Mouse (Mus musculus) cerebellum, adult 8-10 months (tissue): ENCODE measurements around the gene Rem1.

Source experiments
- DNase-seq: peaks from one replicate; pipeline ENCODE4 v3.0.0; 2022

Rem1 gene

DNA sequence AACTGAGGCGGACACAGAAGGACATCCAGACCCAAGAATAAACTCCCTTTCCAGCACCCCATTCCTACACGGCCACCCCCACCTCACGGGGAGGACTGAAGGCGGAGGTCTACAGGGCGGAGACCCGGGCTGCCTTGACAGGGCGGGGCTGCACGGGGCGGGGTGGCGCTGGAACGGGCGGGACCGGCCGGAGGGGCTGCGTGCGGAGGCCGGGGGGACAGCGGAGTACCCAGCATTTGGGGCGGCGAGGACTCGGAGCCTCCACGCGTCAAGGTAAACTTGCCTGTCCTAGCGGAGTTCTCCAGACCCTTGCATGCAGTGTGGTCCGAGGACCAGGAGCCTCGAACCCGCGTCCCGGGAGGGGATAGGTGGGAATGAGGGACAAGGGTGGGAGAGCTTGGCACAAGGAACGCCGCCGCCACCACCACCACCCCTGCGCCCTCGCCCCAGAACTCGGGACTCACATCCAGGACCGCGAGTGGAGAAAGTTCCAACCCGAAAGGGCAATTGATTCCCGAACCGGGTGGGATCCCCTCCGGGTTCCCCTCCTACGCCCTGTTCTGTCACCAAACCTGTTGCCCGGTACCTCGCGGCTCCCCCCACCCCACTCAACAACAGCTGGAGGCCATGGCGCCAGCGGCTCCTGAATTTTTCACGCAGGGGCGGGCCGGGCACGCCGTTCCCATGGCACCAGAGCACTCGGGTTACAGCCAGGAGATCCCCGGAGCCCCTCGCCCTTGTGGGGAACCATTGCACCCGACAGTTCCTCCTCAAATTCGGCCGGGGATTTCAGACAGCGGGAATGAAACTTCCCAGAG, at the start of gene Rem1:
TSS of gene Rem1 (plus strand) at position 178 of the 818 bp plus-strand sequence.
- no peak for DNase-seq

DNA sequence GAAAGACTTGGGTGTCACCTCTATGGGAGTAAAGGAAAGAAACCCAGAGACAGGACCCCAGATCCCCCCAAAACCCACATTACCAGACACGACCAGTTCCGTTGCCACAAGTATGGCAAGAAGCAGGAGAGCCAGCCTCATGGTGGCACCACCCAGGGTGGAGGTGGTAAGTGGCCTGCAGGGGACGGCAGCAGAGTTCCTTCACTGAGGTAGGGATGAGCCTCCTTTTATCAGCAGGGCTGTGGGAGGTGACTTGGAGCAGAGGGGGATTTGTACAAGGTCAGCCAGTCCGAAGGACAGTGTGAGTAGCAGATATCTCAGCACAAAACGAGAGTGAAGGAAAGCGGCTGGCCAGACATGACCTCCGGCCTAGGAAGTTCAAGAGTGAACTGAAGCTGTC, 46.6 kb upstream of the Rem1 start, which contains the start of gene Defb19:
TSS of gene Defb19 (minus strand) at position 206 of the 400 bp plus-strand sequence.
- DNase-seq = no peak

DNA sequence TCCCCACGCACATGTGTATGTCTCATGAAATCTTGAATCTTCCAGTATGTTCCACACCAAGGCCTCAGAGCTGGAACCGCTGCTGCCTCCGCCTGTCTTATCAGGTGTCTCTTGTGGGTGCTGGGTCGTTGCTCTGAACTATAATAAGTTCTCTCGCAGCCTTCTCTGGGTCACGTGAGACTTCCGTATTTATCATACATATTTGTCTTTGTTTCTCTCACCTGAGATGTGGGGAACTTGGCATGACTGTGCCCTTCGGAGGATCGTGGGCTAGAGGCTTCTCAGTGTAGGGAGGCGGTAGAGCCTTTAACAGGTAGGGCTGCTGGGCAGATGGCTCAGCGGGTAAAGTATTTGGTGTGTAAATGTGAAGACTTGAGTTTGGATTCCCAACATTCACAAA, 46.1 kb upstream of the Rem1 start:
- no peak for DNase-seq

DNA sequence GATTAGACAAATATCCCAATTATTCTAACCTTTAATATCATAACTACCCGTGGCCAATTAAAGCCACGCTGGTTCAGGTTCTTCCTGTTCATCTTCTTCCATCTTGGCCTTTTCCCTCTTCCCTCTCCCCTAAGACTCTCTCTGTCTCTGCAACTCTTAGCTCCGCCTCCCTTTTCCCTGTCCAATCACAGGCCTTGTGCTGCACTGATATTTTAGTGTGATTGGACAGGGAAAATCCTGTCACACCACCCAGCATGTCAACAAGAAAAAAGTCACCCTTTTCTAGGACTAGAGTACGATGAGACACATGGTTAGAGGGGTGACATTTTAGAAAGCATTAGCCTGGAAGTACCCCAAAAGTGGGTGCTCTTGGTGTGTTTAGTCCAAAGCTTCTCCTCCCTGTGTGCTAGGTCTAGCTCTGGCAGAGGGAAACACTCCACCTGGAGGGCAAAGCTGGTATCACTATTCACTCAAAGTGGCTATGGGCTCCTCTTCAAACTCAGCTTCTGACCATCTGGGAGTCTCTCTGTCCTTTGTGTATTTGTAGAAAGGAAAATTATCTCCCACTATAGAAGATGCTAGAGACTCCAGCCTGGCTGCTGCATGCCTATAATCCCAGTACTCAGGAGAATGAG, 39.7 kb upstream of the Rem1 start:
- DNase-seq = no peak

DNA sequence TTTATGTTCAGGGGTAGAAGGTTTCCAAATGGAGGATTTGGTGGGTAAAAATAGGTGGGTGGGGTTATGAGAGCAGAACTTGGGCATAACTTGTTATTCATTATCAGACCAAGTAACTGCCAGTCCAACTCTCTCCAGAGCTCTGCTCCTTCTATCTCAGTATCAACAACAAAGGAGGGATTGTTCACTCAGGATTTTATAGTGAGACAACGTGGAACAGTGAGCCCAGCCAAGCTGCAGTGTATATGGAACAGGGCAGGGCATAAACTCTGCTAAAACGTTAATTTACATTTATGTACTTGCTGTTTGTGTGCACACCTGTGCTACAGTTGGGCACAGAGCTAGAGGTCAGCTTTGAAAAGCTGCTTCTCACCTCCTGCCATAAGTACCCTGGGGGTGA, 38.3 kb upstream of the Rem1 start:
- DNase-seq = no peak

DNA sequence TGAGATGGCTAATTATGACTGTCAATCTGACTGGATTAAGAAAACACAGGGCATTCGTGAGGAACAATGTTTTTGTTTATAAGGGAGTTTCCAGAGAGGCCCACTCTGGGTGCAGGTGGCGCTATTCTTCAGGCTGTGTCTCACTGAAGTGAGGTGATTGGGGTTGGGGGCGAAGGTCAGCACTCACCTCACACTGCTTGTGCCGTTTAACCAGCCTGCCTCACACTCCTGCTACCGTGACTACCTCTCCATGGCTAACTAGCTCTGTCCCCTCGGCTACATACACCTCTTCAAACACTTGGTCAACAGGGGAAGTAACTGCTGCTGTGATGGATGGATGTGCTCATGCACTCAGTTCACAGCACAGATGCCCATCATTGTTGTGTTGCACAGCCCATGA, 37.7 kb upstream of the Rem1 start:
- DNase-seq = no peak

DNA sequence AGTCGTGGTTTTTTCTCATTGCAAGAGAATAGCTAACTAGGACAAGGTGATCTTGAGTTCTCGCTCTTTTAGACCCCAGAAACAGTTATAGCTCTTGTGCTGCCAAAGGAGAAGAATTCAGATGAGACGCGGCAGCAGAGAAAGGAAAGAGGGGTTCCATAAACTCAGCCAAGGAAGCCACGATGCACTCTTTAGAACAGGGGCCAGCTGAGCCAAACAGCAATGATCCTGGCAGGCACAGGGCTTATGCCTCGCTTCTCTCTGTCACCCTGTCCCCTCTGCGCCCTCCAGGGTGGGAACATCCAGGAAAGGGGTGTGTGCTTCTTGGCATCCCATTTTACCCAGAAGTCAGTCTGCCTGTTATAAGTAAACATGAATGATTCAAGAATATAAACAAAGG, 27.5 kb upstream of the Rem1 start, which contains the start of gene Defb45:
TSS of gene Defb45 (minus strand) at position 101 of the 400 bp plus-strand sequence.
- no peak for DNase-seq

DNA sequence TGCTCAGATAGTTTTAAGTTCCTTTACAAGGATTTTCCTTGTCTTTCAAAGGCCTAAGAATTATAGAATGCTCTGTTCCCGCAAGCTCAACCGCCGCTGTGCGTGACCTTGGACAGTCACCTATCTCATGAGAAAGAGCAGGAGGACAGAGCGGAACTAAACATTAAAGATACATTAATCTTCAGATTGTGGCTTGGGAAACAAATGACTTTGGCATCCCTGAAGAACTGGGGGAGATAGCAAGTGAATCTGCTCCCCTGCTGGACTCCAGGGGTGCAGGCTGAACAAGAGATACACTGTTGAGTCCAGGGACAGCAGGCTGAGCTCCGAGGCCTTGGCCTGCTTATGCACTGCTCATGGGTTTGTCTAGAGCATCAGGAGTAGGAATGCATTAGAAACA, 26.7 kb upstream of the Rem1 start:
- no peak for DNase-seq

DNA sequence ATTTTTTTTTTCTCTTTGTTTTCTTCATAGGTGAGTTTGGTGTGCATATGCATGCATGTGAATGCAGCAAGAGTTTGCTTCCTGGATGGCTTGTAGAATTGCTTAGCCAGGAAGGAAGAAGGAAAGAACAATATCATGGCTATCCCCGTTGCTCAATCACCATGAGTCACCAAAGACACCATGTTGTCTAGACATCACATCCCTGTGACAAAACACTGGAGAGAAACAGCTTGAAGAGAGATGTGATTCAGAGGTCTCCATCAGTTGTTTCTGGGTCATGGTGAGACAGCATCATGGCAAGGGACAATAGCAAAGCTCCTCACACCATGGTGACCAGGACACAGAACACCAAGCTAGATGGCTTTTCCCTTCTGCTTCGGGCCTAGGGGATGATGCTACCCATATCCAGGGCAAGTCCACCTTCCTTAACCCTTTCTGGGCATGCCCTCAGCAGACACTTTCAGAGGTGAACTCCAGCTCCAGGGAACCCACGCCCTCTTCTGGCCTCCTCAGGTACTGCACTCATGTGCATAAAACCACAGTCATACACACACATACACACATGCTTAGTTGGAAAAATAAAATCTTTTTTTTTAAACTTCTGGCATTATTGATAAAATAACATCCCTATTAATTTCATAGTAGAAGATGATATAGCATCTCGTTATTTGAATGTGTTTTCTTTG, 25.3 kb upstream of the Rem1 start:
- no peak for DNase-seq

DNA sequence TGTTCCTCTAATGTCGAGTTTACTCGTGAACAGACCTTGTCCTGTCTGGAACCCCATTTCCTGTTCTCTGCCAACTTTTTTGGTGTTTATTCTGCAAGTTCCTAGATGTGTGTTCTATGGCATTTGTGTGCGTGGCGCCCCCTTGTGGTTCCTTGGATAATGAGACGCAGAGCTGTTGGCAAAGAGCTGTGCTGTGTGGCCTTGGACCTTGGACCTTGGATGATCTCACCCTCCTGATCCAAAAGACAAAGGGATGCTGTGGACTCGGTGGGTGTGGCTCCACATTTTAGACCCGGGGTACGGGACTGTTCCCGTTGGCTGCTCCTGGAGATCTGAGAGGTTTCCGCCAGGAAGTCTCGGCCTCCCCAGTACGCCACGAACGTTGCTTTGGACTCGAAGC, 22.7 kb upstream of the Rem1 start, which contains the start of gene Defb36:
TSS of gene Defb36 (plus strand) at position 271 of the 400 bp plus-strand sequence.
- DNase-seq = no peak

DNA sequence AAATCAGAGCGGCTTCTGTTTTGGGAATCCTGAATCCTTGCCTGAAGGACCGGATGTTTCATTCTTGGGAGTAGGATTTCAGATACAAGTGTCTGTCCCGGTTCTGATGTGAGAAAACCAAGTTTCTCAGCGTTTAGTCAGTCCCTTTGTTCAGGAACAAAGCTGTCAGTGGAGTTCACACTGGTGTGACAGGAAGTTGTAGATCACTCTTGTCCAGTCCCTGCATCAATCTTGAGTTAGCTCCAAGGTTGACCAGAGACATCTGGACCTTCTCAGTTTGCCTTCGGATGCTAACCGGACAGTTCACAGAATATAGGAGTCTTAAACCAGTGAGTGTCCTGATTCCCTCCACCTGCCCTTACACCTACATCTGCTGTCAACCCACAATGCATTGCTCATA, 19.0 kb upstream of the Rem1 start:
- no peak for DNase-seq

DNA sequence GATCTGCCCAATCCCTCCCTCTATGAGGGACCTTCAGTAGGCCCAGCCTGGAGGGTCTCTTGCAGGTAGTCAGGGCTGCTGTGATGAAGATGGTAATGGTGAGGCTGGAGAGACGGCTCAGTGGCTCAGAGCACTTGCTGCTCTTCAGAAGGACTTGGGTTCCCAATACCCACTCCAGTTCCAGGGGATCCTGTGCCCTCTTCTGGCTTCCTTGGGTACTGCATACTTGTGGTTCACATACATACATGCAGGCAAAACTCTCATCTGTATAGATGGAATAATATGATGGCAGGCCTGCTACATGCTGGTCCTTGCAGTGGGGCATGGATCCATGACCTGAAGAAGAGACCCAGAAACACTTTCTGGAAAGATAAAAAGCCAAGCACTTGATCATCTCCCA, 18.0 kb upstream of the Rem1 start:
- DNase-seq = no peak

DNA sequence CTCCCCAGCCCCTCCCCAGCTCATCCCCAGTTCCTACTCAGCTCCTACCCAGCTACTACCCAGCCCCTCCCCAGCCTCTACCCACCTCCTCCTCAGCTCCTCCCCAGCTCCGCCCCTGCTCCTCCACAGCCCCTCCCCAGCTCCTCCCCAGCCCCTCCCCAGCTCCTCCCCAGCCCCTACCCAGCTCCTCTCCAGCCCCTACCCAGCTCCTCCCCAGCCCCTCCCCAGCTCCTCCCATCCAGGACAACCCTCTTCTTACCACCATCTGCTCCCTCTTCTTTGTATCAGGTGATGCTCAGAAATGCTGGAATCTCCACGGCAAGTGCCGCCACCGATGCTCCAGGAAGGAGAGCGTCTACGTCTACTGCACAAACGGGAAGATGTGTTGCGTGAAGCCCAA, 14.6 kb upstream of the Rem1 start:
- no peak for DNase-seq

DNA sequence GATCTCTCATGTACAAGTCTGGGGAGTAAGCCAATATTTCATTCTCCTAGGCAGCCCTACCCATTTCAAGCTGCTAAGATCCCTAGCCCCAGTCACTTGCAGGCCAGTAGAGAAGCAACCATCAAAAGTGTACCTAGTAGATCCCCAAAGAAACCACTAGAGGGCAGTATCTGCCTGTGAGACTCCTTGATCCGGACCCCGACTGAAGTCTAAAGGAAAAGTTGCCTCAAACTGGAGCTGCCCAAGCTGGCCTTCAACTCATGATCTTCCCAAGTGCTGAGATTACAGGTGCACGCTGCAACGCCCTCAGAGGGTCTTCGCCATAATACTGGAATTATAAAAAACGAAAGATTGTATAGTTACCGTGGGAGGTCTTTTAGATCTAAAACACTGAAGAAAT, 11.2 kb upstream of the Rem1 start:
- peak; percentile 20 for DNase-seq

DNA sequence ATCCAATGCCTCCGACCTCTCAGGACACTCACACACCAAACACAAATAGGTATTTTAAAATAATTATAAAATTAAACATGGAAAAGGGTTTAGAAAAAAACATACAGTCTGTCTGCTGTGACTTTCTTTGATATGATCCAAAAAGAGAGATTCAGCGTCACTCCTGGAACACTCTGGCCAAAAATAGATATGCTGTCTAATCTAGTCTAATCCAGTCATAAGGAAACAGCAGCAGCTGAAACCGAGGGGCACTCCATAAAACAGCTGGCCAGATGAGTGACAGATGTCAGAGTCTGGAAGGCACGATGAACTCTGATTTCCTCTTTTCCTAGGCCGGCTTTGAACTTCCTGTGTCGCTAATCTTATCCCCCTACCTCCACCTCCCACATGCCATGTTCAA, 10.3 kb upstream of the Rem1 start:
- no peak for DNase-seq

DNA sequence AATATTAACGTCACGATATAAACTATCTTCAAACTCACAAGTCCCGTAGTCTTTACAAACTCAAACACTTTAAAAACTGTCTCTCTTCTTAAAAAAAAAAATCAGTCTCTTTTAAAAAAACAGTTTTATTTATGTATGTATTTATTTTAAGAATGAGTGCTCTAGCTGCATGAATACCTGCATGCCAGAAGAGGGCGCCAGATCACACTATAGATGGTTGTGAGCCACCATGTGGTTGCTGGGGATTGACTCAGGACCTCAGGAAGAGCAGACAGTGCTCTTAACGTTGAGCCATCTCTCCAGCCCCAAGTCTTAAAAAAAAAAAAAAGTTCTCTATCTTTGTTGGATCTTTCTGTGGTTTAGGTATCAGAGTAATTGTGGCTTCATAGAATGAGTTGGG, 9.4 kb upstream of the Rem1 start:
- no peak for DNase-seq

DNA sequence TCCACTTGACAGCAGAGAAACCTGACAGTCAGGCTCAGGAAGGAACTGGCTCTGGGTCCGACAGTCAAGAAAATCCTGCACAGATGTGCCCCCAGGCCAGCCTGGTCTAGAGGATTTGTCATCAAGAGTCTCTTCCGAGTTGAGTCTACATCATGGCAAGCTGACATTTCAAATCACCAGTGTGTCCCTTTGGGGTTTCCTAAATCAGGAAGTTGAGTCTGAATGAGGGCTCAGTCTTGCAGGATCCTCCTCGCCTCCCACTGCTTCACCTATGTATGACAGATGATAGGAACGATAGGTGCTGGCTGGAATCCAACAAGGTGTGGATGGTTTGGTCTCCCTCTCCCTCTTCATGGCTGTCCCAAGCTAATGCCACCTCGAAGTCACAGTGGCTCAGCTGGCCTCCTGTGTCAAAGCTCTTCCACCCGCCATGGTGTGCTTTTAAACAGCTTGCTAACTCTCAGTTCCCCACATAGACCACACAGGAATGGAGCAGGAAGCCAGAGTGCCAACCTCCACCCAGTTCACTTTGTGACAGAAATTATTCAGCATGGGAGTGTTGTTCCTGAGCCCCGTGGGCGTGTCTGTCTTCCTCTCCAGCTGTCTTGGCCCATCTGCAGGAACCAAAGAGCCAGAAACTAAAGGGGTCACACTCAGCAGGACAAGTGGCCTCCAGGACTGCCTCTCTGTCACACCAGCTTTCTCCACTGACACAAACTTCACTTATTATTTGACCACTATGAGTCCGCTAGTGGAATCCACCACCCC, 6.2 kb upstream of the Rem1 start:
- no peak for DNase-seq

DNA sequence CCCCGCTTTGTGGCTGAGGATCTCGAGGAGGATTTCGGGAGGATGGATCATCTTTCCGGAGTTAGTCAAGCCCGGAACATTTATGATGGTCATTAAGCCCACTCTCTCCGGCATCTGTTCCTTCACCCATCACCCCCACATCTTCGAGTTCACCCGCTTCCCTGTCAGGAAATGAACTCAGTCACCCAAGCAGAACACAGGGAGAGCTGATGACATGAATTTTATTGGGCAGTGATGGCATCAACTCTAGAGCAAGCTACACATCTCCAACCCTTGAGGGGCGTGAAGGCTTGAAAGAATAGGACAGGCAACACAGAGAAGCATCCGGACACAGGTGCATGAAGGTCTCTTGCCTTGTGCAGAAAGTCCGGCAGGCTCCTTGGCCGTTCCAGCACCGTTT, 4.6 kb upstream of the Rem1 start:
- no peak for DNase-seq

DNA sequence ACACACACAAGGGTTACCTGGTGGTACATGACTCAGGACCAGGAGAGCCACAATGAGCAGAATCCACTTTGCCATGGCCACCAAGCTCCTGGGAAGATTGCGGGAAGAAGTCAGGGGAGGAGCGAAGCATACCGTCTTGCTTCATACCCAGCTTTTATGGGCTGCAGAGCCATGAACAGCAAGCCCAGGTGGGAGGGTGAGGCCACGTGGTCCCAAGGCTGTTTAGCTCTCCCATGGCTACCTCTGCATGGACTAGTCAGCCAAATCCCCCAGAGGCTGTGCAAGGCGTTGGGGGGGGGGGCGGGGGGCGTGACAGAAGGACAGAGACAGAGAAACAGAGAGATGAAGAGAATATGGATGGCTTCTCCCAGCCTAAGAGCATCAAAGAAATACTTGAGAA, 3.8 kb upstream of the Rem1 start, which contains the start of gene Defb25:
TSS of gene Defb25 (minus strand) at position 101 of the 400 bp plus-strand sequence.
- DNase-seq = no peak

DNA sequence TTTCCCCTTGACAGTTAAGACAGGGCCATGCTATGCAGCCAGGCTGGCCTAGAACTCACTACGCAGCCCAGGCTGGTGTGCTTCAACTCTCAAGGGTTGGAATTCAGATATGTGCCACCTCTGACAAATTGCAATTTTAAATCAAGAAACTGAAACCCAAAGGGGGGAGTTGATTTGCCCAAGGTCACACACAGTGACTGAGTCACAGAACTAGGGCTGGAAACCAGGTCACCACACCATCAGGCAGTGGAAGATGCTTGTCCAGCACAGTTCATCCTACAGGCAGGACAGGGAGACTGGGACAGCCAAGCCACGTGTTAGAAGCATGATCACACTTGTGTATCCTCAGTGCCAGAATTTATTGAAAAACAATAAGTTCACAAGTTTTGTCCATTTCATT, 2.2 kb upstream of the Rem1 start:
- DNase-seq = no peak

DNA sequence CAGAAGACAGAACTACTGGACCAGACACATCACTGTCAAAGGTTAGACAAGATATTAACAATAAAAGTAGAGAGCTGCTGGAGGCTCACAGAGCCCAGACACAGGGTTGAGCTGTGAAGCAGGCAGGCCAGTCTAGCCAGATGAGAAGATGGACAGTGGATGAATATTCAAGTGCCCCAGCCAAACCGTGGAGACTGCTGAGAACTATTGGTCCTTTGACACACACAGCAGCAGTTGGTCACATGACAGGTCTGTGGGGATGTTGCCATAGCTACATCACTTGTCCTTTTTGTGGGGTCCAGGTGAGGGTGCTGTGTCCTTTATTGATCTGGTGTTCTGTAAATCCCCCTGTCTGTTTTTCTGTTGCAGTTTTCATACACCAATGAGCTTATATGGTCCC, 1.5 kb upstream of the Rem1 start:
- DNase-seq = no peak

DNA sequence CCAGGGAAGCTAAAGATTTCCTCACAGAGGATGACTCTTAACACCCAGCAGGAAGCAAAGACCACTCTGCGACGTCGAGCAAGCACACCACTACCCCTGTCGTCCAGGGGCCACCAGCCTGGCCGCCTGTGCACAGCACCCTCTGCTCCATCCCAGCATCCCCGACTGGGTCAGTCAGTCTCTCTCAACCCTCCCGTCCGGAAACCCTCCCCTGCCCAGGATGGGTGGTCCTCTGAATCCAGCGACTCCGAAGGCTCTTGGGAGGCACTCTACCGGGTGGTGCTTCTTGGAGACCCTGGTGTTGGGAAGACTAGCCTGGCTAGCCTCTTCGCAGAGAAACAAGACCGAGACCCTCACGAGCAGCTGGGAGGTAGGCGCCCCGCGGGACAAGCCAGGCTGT, 1.3 kb downstream of the Rem1 start:
- no peak for DNase-seq

DNA sequence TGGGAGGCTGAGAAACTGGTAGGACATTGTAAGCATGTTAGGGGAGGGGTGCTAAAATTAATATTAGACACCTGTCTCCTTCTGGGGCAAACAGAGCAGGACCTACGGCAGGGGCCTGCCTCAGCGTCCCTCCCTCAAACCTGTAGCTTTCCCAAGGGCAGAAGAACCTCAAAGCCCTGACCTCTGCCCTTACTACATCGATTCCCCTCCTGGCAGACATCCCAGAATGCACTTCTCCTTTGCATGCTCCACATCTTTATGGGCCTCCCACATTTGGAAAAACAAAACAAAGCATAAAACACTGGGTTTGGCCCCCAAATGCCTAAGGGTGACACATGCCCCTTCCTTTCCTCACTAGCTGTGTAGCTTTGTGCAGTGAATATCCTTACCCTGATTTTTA, 2.5 kb downstream of the Rem1 start:
- no peak for DNase-seq
